Mouse (Mus musculus) kidney, postnatal 0 days (tissue): ENCODE data around the gene Cth. TPM values are rescaled to one million over a fixed set of nuclear protein-coding genes. Genes with fewer than 3 reads are reported as not detected.

Experiments used
- ATAC-seq: fragments of 200-750 bp; cut with Nextera tagmentation; replicated peaks from 2 replicates; pipeline ENCODE4 v1.8.0; 2017; ENCODE audit warnings: low read depth, moderate number of reproducible peaks, moderate TSS enrichment, moderate library complexity; ENCODE audit not compliant: low FRiP score
- DNase-seq: peaks from one replicate; pipeline ENCODE4 v3.0.0-alpha.2; 2016; ENCODE audit warnings: low spot score
- H3K27ac ChIP-seq: fragments of 300-500 bp; sonication (generic); 2 replicates; pipeline ENCODE4 v1.5.1; 2014; ENCODE audit warnings: mild to moderate bottlenecking
- H3K27me3 ChIP-seq: fragments of 300-500 bp; sonication (generic); 2 replicates; pipeline ENCODE4 v1.6.1; 2014; ENCODE audit warnings: low read length, mixed read lengths; ENCODE audit not compliant: insufficient read depth
- H3K36me3 ChIP-seq: fragments of 300-500 bp; sonication (generic); 2 replicates; pipeline ENCODE4 v1.6.1; 2014; ENCODE audit warnings: low read length, mixed read lengths; ENCODE audit not compliant: insufficient read depth
- H3K4me1 ChIP-seq: fragments of 300-500 bp; sonication (generic); replicated peaks from 2 replicates; pipeline ENCODE4 v1.6.1; 2014; ENCODE audit warnings: antibody characterized with exemption, low read length, mixed read lengths; ENCODE audit not compliant: insufficient read depth
- H3K4me2 ChIP-seq: fragments of 300-500 bp; sonication (generic); 2 replicates; pipeline ENCODE4 v1.6.1; 2014; ENCODE audit warnings: mild to moderate bottlenecking, low read length, moderate library complexity, mixed read lengths
- H3K4me3 ChIP-seq: fragments of 300-500 bp; sonication (generic); replicated peaks from 2 replicates; pipeline ENCODE4 v1.5.1; 2014; ENCODE audit warnings: low read depth, low read length
- H3K9ac ChIP-seq: fragments of 300-500 bp; sonication (generic); 2 replicates; pipeline ENCODE4 v1.6.1; 2014; ENCODE audit warnings: low read depth, low read length
- H3K9me3 ChIP-seq: fragments of 300-500 bp; sonication (generic); replicated peaks from 2 replicates; pipeline ENCODE4 v1.6.1; 2016; ENCODE audit warnings: low read length, inconsistent platforms, mixed read lengths
- CTCF ChIP-seq: IDR thresholded peaks from 2 replicates; pipeline ENCODE4 v1.5.1; 2016; ENCODE audit warnings: antibody characterized with exemption, low read depth, mild to moderate bottlenecking, moderate library complexity
- WGBS: fragments of 180-500 bp; shearing (Covaris S2); extraction: QIAGEN DNeasy Blood & Tissue Kit; methylation state at CpG from one replicate; pipeline ENCODE4 v1.1.7; 2014; 5-methylcytosine and 5-hydroxymethylcytosine counted together
- polyA plus RNA-seq: library from polyadenylated mRNA; unstranded; fragments of >200 nt; fragmentation: Nextera tagmentation; extraction: Ambion mirVana; gene quantifications from 2 replicates; pipeline ENCODE4 v1.2.1, GENCODE M21; 2015

Cth gene
- polyA plus RNA-seq, 1 experiment from 2014 or later = 83.6 TPM

- Histone ChIP-seq H3K4me1 (no peaks in the 10 kb centered on the region), H3K4me3 (no peak overlapping the region), H3K36me3 (no peaks in the 10 kb centered on the region), H3K9ac (no peak overlapping the region), H3K27me3 (no peaks in the 10 kb centered on the region), H3K9me3 (no peaks in the 10 kb centered on the region), H3K4me2 (no peak overlapping the region), H3K27ac (no peak overlapping the region)
- ATAC-seq (no peak), DNase-seq (no peak)
- TF ChIP-seq CTCF = no peak
- WGBS = 49% methylated on average over 2 of the region's 2 CpGs
These were observed 76.4 kb downstream of the Cth start for GRCm38 (mm10) chr3:157848503-157848902.

- Histone ChIP-seq H3K9me3 (no peaks in the 10 kb centered on the region), H3K4me3 (no peak overlapping the region), H3K4me1 (no peaks in the 10 kb centered on the region), H3K27ac (no peak overlapping the region), H3K4me2 (no peak overlapping the region), H3K27me3 (no peaks in the 10 kb centered on the region), H3K36me3 (no peaks in the 10 kb centered on the region), H3K9ac (no peak overlapping the region)
- WGBS = 56% methylated on average over 7 of the region's 7 CpGs
- no peak for ATAC-seq
- TF ChIP-seq CTCF = no peak
- no peak for DNase-seq
These were observed 77.3 kb downstream of the Cth start for GRCm38 (mm10) chr3:157847338-157848284.

Other genes with a start within 250 kb of the Cth start
- gene Ankrd13c, start 22.2 kb upstream of the Cth start, polyA plus RNA-seq = 31.9 and 33.0 TPM in 2 replicates
- gene Srsf11, start 111.6 kb upstream of the Cth start, polyA plus RNA-seq = 238 and 277 TPM in 2 replicates
- gene Lrrc40, start 111.6 kb upstream of the Cth start, polyA plus RNA-seq = 42.5 and 42.6 TPM in 2 replicates